Mouse (Mus musculus) lung, adult 2 months (tissue): ENCODE data around the gene Fam71f2.

ENCODE experiments used
- CTCF ChIP-seq: fragments of 200-500 bp; IDR thresholded peaks from 2 replicates; pipeline ENCODE4 v1.5.1; 2011; ENCODE audit warnings: mild to moderate bottlenecking, low read length, control low read depth; ENCODE audit not compliant: insufficient read depth
- POLR2A ChIP-seq: fragments of 200-500 bp; IDR thresholded peaks from 2 replicates; pipeline ENCODE4 v1.6.1; 2011; ENCODE audit warnings: low read depth, mild to moderate bottlenecking, control low read depth, low read length, borderline replicate concordance; ENCODE audit errors: extremely low read depth

GRCm38 (mm10) chr6:29269006-29269668 is 10.3 kb upstream of the Fam71f2 start:
- no peak for TF ChIP-seq POLR2A
- TF ChIP-seq CTCF: no peak
